Mouse (Mus musculus) layer of hippocampus, postnatal 14 days (tissue): ENCODE measurements around the gene Olfr624. TPM values are rescaled to one million over a fixed set of nuclear protein-coding genes. Genes with fewer than 3 reads are reported as not detected.

Source experiments
- DNase-seq, 2 experiments: peaks; one replicate each; pipeline ENCODE4 v3.0.0; 2021 to 2022; ENCODE audit warnings: low spot score in 2 of 2, mixed read lengths in 1 of 2
- long read RNA-seq, 2 experiments: library from polyadenylated mRNA; stranded (forward); transcript quantifications; one replicate each; pipeline ENCODE4 v2.0.0; 2021
- total RNA-seq, 2 experiments: library from RNA; stranded (reverse); gene quantifications; 2 replicates each; pipeline ENCODE4 v1.2.3; 2021

Olfr624 gene
- total RNA-seq, result under 1 TPM in 1 of 2 experiments, not detected in 1; 0.07 TPM
- long read RNA-seq, experiment 1, result 0 reads
- long read RNA-seq, experiment 2, result 0 reads

DNA sequence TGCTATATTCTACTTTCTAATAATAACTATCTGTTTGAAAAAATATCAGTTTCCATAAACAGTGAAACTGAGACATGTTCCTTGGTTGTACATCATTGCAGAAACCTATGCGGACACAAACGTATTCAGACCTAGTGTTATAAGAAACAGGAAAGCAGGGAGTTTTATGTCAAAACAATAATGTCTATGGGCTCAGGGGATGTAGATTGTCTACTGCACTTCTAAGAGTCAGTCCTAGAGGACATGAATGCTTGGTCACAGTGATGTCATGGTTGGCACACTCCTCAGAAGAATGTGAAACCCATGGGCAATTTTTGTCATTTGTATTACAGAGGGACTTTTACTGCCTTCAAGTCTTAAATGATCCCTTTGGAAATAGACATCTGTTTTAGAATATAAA is at the start of gene Olfr624:
Gene Olfr624, minus strand, starts transcription at position 101 of the 400 bp plus-strand sequence.
- DNase-seq, result no peak

DNA sequence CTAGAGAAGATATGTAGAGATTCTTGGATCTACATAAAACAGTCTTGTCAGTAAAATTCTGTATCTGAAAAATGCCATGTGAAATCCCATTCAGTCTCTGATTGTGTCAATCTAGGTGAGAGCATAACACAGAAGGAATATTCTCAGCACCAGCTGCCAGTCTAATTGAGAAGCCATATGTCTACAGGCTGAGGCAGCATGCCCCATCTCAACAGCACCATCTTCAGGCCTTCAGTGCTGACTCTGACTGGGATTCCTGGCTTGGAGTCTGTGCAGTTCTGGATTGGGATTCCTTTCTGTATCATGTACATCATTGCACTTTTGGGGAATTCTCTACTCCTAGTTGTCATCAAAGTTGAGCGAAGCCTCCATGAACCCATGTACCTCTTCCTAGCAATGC is 45.4 kb upstream of the Olfr624 start:
- DNase-seq, result peak; percentile 5 to 50

DNA sequence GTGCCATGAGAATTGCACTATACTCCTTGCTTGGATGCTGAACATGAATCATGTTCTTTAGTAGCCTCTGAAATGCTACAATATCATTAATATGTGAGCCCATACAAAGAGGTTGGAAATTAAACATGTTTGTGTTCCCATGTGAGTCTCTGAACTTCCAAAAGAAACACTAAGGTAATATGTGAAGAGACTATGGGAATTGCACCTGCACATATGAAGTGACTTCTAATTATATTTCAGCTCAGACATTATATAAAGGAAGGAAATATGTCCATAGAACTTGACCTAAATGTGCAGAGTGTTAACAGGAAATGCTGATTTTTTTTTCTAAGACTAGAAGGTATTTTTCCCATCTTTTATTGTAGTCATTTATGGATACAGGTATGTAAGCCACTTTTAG is 43.4 kb upstream of the Olfr624 start, which contains the start of gene Olfr243:
Gene Olfr243, plus strand, starts transcription at position 301 of the 400 bp plus-strand sequence.
- no peak for DNase-seq

GRCm38 (mm10) chr7:103712024-103712423 is 41.0 kb upstream of the Olfr624 start:
- DNase-seq, result no peak

- no peak for DNase-seq
Observed at GRCm38 (mm10) chr7:103699469-103699868, 28.5 kb upstream of the Olfr624 start.

DNA sequence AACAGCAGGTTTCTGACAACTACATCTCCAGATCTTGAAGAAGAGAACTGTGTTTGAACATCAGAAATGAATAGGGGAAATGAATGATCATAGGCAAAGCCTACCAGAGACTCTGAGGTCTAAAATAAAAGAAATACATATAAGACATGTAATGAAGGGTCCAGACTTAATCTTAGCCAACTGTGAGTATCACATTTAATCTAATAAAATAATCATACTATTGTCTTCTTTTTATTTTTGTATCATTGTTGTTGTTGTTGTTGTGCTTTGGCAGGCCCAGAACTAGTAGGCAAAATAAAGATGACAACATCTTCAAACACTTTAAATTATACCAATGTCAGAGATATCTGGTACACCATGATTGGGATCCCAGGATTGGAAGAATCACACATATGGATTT is 11.4 kb upstream of the Olfr624 start, which contains the start of gene Olfr625-ps1:
Gene Olfr625-ps1, plus strand, starts transcription at position 301 of the 400 bp plus-strand sequence.
- DNase-seq, result no peak

- no peak for DNase-seq
Observed at GRCm38 (mm10) chr7:103663598-103663997, 7.4 kb downstream of the Olfr624 start, which contains the start of gene Olfr623. Gene Olfr623, minus strand, starts transcription at chr7:103663698.

DNA sequence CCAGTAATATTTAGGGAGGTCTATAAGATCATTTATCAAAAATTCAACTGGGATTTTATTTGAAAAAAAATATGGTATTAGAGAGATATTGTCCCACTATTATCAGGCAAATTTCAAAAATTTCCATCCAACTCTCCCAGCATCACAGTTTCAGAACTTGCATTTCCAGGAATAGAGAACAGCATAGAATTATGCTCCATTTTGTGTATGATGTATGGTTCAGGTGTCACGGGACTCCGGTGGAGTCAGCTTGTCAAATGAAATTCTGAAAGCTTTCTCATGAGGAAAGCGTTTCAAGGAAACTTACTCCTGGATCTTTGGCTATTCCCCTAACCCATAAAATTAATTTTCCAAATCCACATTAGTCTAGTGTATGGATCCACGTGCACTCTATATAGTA is 26.9 kb downstream of the Olfr624 start:
- DNase-seq, result no peak

GRCm38 (mm10) chr7:103642602-103643001 is 28.4 kb downstream of the Olfr624 start, which contains the start of gene Olfr622:
Gene Olfr622, minus strand, starts transcription at chr7:103642702.
- no peak for DNase-seq

DNA sequence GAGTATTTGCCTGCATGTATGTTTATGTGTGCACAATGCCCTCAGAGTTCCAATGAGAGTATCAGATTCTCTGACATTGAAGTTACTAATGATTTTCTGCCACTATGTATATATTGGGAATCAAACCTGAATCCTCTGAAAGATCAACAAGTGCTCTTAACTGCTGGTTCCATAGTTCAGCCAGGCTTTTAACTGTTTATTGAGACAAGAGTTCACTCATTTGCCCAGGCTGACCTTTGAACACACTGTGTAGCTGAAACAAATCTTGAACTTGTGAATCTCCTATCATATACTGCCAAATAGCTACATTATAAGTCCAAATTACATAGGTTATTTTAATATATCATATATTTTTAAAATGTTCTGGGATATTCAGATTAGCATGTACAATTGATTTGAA is 34.2 kb downstream of the Olfr624 start:
- DNase-seq, result no peak

Other genes starting within 250 kb of the Olfr624 start
- gene Olfr605, start 225.8 kb downstream of the Olfr624 start, total RNA-seq, result not detected
- gene Olfr606, start 222.1 kb downstream of the Olfr624 start, total RNA-seq, result not detected
- not detected for gene Olfr607, start 207.0 kb downstream of the Olfr624 start, total RNA-seq
- gene Olfr608, start 201.3 kb downstream of the Olfr624 start, total RNA-seq, result not detected
- not detected for gene Olfr609, start 173.1 kb downstream of the Olfr624 start, total RNA-seq
- gene Olfr610, start 159.1 kb downstream of the Olfr624 start, total RNA-seq, result not detected
- not detected for gene Olfr611, start 150.3 kb downstream of the Olfr624 start, total RNA-seq
- gene Olfr612, start 128.5 kb downstream of the Olfr624 start, total RNA-seq, result not detected
- not detected for gene Olfr613, start 123.1 kb downstream of the Olfr624 start, total RNA-seq
- not detected for gene Olfr615, start 115.1 kb downstream of the Olfr624 start, total RNA-seq
- gene Olfr616, start 102.0 kb downstream of the Olfr624 start, total RNA-seq, result not detected
- gene Olfr617, start 98.1 kb downstream of the Olfr624 start, total RNA-seq, result not detected
- gene Olfr618, start 81.1 kb downstream of the Olfr624 start, total RNA-seq, result not detected
- not detected for gene Olfr619, start 70.6 kb downstream of the Olfr624 start, total RNA-seq
- not detected for gene Olfr620, start 58.7 kb downstream of the Olfr624 start, total RNA-seq
- not detected for gene Olfr622, start 28.5 kb downstream of the Olfr624 start, total RNA-seq
- gene Olfr623, start 7.5 kb downstream of the Olfr624 start, total RNA-seq, result not detected
- gene Olfr625-ps1, start 11.5 kb upstream of the Olfr624 start, total RNA-seq, result not detected
- not detected for gene Olfr243, start 43.5 kb upstream of the Olfr624 start, total RNA-seq
- not detected for gene Olfr628, start 59.2 kb upstream of the Olfr624 start, total RNA-seq
- gene Olfr629, start 73.8 kb upstream of the Olfr624 start, total RNA-seq, result not detected
- gene Olfr630, start 86.1 kb upstream of the Olfr624 start, total RNA-seq, result not detected
- not detected for gene Olfr69, start 100.4 kb upstream of the Olfr624 start, total RNA-seq
- gene Olfr68, start 108.5 kb upstream of the Olfr624 start, total RNA-seq, result not detected
- not detected for gene Olfr67, start 120.6 kb upstream of the Olfr624 start, total RNA-seq
- gene Hbb-bt, start 142.8 kb upstream of the Olfr624 start, total RNA-seq, result 10 to 100 TPM; 58.3 to 79.4 TPM
- 100 to 1,000 TPM; 565 to 654 TPM for gene Hbb-bs, start 156.9 kb upstream of the Olfr624 start, total RNA-seq
- gene Hbb-bh2, start 169.3 kb upstream of the Olfr624 start, total RNA-seq, result not detected
- gene Hbb-bh1, start 172.0 kb upstream of the Olfr624 start, total RNA-seq, result not detected
- gene Hbb-y, start 182.0 kb upstream of the Olfr624 start, total RNA-seq, result not detected
- gene Olfr66, start 215.1 kb upstream of the Olfr624 start, total RNA-seq, result not detected
- not detected for gene Olfr64, start 223.3 kb upstream of the Olfr624 start, total RNA-seq
- not detected for gene Olfr65, start 232.3 kb upstream of the Olfr624 start, total RNA-seq